Mouse (Mus musculus): ENCODE data around the gene Bod1l.

DNA sequence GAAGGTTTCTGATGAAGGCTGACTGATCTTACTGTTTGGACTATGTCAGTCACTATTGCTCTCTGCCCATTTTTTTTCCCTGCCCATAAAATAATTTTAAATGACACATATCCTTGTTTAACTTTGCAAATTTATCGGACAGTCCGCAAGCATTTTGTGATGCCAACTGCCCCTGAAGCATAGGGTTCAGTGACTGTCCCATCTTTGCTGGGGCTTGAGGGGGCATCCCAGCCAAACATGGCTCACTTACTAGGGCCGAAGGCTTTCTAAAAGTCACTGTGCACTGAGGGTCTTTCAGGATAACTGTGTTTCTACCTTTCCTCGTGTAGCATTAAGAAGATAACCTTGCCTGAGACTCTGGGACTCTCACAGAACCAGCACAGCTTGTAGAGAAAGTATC is 91.4 kb downstream of the Bod1l start:
- TF ChIP-seq POLR2A (IDR thresholded peaks at IDR 0.05; ENCODE audit: insufficient read length, low read depth): no peak
- TF ChIP-seq TCF12 (IDR thresholded peaks at IDR 0.05; ENCODE audit: insufficient read depth, poor library complexity, severe bottlenecking): no peak
- TF ChIP-seq MYOD1 (IDR thresholded peaks at IDR 0.05; ENCODE audit: control insufficient read depth in 1 of 3, insufficient read length in 2 of 3, low read depth in 2 of 3): no peak
- no peak for TF ChIP-seq POLR2AphosphoS2 (IDR thresholded peaks at IDR 0.05; ENCODE audit: insufficient read length, low read depth)
- TF ChIP-seq E2F4 (IDR thresholded peaks at IDR 0.05; ENCODE audit: insufficient read depth): no peak
- no peak for TF ChIP-seq CEBPB (IDR thresholded peaks at IDR 0.05; ENCODE audit: insufficient read depth, poor library complexity, severe bottlenecking)
